Mouse (Mus musculus) embryonic facial prominence, embryonic 15.5 days (tissue): ENCODE measurements around the gene Pald1. TPM values are rescaled to one million over a fixed set of nuclear protein-coding genes. Genes with fewer than 3 reads are reported as not detected.

Source experiments
- ATAC-seq: fragments of 200-750 bp; cut with Nextera tagmentation; 2 replicates; pipeline ENCODE4 v1.8.0; 2017; ENCODE audit warnings: low read depth, moderate TSS enrichment; ENCODE audit not compliant: insufficient number of reproducible peaks, low FRiP score, low TSS enrichment
- H3K27ac ChIP-seq: fragments of 300-500 bp; sonication (generic); replicated peaks from 2 replicates; pipeline ENCODE4 v1.5.1; 2015; ENCODE audit warnings: mild to moderate bottlenecking, inconsistent platforms
- H3K27me3 ChIP-seq: fragments of 300-500 bp; sonication (generic); 2 replicates; pipeline ENCODE4 v1.6.1; 2015; ENCODE audit warnings: inconsistent platforms
- H3K36me3 ChIP-seq: fragments of 300-500 bp; sonication (generic); 2 replicates; pipeline ENCODE4 v1.6.1; 2015; ENCODE audit warnings: mild to moderate bottlenecking, inconsistent platforms
- H3K4me1 ChIP-seq: fragments of 300-500 bp; sonication (generic); 2 replicates; pipeline ENCODE4 v1.6.1; 2015; ENCODE audit warnings: inconsistent platforms
- H3K4me2 ChIP-seq: fragments of 300-500 bp; sonication (generic); replicated peaks from 2 replicates; pipeline ENCODE4 v1.6.1; 2015; ENCODE audit warnings: mild to moderate bottlenecking, inconsistent platforms
- H3K4me3 ChIP-seq: fragments of 300-500 bp; sonication (generic); replicated peaks from 2 replicates; pipeline ENCODE4 v1.5.1; 2015; ENCODE audit warnings: mild to moderate bottlenecking, inconsistent platforms
- H3K9ac ChIP-seq: fragments of 300-500 bp; sonication (generic); 2 replicates; pipeline ENCODE4 v1.6.1; 2015; ENCODE audit warnings: inconsistent platforms
- H3K9me3 ChIP-seq: fragments of 300-500 bp; sonication (generic); replicated peaks from 2 replicates; pipeline ENCODE4 v1.6.1; 2016; ENCODE audit warnings: inconsistent platforms
- WGBS: fragments of 180-500 bp; shearing (Covaris S2); methylation state at CpG from one replicate; pipeline ENCODE4 v1.1.7; 2015; 5-methylcytosine and 5-hydroxymethylcytosine counted together
- polyA plus RNA-seq: library from polyadenylated mRNA; unstranded; fragments of >200 nt; fragmentation: Nextera tagmentation; extraction: Ambion mirVana; gene quantifications from 2 replicates; pipeline ENCODE4 v1.2.1, GENCODE M21; 2015

Pald1 gene
- polyA plus RNA-seq, 1 experiment from 2014 or later, result 22.8 TPM

DNA sequence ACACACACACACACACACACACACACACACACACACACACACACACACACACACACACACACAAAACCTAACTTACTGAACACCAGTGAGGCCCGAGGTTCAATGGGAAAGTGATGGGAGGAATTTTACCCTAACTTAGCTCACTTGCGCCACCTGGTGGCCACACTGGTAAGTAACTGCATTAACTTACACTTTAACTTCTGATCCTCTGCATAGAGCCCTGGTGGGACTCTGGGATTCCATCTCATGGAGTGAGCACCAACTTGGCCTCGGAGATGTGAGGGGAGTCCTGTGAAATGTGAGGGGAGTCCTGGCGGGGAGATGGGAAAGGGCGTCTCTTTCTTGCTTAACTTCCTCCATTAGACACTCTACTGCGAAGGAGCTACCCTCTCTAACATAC is 47.2 kb downstream of the Pald1 start:
- Histone ChIP-seq H3K36me3 (peaks cover 6% of the 10 kb centered on the region), H3K9me3 (no peaks in the 10 kb centered on the region), H3K27ac (no peak overlapping the region), H3K4me2 (no peak overlapping the region), H3K4me1 (peaks cover 3% of the 10 kb centered on the region), H3K9ac (no peak overlapping the region), H3K4me3 (no peak overlapping the region), H3K27me3 (no peaks in the 10 kb centered on the region)
- ATAC-seq, result no peak
- 23% methylated on average over 6 of the region's 6 CpGs for WGBS

DNA sequence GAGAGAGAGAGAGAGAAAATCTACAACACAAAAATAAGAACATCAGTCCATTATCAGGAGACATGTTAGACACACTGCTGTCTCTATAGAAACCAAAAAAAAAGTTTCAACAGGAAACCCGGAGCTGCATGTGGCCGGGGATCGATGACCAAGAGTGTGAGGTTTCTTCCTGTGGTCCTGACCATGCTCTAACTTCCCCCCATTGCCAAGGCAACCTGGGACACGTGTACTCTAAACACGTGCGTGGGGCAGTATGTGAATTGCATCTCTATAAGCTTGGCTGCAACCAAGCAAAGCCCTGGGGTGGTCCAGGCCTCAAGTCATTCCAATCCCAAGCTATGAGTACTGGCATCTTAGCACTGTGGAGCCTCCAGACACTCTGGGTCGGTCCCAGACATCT is 48.8 kb downstream of the Pald1 start:
- WGBS, result 65% methylated on average over 7 of the region's 7 CpGs
- Histone ChIP-seq H3K9ac (no peak overlapping the region), H3K9me3 (no peaks in the 10 kb centered on the region), H3K4me3 (no peak overlapping the region), H3K27me3 (no peaks in the 10 kb centered on the region), H3K4me2 (no peak overlapping the region), H3K36me3 (peaks cover 6% of the 10 kb centered on the region), H3K27ac (no peak overlapping the region), H3K4me1 (peaks cover 12% of the 10 kb centered on the region)
- ATAC-seq, result no peak

DNA sequence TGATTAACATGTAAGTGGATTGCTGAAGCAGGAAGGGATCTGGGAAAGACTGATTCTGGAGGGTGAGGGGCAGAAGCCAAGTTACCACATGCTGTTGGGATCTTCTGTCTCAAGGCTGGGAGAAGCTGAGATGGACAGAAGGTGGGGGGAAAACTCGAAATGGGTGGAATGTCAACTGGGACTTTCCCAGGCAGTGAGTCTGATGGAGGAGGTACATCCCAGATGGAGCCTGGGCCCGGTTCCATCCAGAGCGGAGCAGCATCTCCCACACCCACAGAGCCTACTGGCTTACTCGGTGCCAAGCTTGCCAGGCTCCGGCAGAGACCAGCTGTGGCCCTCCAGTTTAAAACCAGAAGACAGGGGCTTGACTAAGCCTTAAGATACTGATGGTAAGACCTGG is 52.3 kb downstream of the Pald1 start:
- Histone ChIP-seq H3K36me3 (peaks cover 6% of the 10 kb centered on the region), H3K4me2 (no peak overlapping the region), H3K9ac (no peak overlapping the region), H3K27me3 (no peaks in the 10 kb centered on the region), H3K27ac (peak overlapping the region; percentile 11; the same call in 1 of the 2 replicates), H3K9me3 (no peaks in the 10 kb centered on the region), H3K4me1 (peaks cover 23% of the 10 kb centered on the region), H3K4me3 (no peak overlapping the region)
- WGBS, result 64% methylated on average over 5 of the region's 5 CpGs
- ATAC-seq, result 0 out of 2 replicates have a peak, but pooled peaks have one; percentile 34

DNA sequence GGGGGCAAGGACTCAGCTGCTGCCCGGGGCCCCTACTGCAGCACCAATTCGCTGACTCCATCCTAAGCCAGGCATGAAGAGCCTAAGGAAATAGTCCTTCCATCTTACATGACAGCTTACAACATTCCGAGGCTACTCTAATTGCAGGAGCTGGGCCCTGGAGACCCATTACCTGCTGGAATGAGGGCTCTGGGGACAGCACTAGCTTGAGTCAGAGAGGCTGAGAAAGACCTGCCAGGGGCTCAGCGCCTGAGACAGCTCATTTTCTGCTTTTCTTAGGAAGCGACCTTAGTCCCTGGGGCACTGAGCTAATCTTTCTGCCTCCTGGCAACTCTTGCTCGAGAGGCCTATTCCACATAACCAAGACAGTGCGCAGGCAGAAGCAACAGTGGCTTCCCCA is 54.4 kb downstream of the Pald1 start:
- Histone ChIP-seq H3K9ac (no peak overlapping the region), H3K4me3 (no peak overlapping the region), H3K9me3 (no peaks in the 10 kb centered on the region), H3K4me1 (peaks cover 34% of the 10 kb centered on the region), H3K27me3 (no peaks in the 10 kb centered on the region), H3K4me2 (no peak overlapping the region), H3K27ac (no peak overlapping the region), H3K36me3 (peaks cover 6% of the 10 kb centered on the region)
- 40% methylated on average over 7 of the region's 7 CpGs for WGBS
- peak; percentile 31; the same call in 1 of the 2 replicates for ATAC-seq

DNA sequence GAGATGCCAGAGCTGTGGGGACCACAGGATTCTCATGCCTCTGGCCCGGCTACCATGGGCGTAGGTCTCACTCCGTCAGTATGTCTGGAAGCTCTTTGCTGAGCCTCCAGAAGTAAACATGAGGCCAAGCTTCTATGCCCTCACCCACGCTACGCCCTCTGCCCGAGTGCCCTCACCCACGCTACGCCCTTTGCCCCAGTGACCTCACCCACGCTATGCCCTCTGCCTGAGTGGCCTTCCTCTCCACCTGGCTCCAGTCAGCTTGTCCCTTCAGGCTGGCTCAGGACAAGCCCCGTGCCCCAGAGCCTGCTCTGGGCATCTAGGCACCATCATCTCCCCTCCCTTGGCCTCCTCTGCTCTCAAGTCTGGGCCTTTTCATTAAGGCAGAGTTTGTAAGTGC is 55.8 kb downstream of the Pald1 start:
- Histone ChIP-seq H3K9ac (no peak overlapping the region), H3K4me3 (no peak overlapping the region), H3K4me2 (no peak overlapping the region), H3K9me3 (no peaks in the 10 kb centered on the region), H3K27ac (no peak overlapping the region), H3K27me3 (no peaks in the 10 kb centered on the region), H3K36me3 (peaks cover 5% of the 10 kb centered on the region; the same call in 1 of the 2 replicates), H3K4me1 (peaks cover 34% of the 10 kb centered on the region)
- 72% methylated on average over 10 of the region's 10 CpGs for WGBS
- ATAC-seq, result no peak

DNA sequence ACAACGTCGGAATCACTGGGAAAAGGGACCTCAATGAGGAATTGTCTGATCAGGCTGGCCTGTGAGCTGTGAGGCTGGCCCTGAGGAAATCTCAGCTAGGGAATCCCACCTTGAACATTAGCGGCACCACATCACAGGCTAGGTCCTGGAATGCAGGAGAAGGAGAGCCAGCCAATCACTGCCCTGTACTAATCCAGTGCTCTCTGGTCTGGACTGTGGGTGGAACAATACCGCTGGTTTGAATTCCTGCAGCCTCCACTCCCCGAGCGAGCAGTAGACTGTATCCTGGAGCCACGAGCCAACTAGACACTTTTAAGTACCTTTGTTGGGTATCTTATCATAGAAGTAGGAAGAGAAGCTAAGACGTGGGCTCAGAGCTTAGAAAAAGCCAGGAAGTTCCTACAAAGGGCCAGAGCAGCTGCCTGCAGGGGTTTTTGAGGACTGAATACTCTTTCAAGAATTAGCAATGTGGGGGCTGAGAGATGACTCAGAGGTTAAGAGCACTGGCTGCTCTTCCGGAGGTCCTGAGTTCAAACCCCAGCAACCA is 57.5 kb downstream of the Pald1 start:
- no peak; the same call in 1 of the 2 replicates for ATAC-seq
- Histone ChIP-seq H3K9me3 (no peaks in the 10 kb centered on the region), H3K27me3 (no peaks in the 10 kb centered on the region), H3K36me3 (peaks cover 5% of the 10 kb centered on the region; the same call in 1 of the 2 replicates), H3K9ac (no peak overlapping the region), H3K27ac (no peak overlapping the region), H3K4me1 (peaks cover 28% of the 10 kb centered on the region), H3K4me3 (no peak overlapping the region), H3K4me2 (no peak overlapping the region)
- WGBS, result 34% methylated on average over 9 of the region's 9 CpGs

DNA sequence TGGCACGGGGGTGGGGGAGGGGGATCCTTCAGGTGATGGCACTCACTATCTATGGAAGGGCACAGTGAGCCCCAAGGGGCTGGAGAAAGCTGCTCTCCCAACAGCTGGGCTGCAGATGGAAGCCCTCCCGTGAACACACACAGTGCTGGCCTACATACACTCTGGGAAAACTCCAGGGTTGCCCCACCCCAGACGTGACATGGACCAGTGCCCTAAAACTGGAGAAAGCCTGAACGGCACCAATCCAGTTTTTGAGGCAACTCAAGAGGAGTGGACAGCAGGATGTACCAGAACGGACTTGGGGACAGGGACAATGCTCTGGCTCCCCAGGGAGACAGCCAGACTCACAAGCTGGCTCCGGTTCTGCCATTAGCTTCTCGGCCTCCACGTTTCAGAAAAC is 58.6 kb downstream of the Pald1 start:
- Histone ChIP-seq H3K4me1 (peaks cover 22% of the 10 kb centered on the region), H3K27ac (no peak overlapping the region; the same call in 1 of the 2 replicates), H3K9me3 (no peaks in the 10 kb centered on the region), H3K36me3 (peaks cover 15% of the 10 kb centered on the region), H3K4me3 (no peak overlapping the region), H3K4me2 (no peak overlapping the region), H3K9ac (no peak overlapping the region), H3K27me3 (no peaks in the 10 kb centered on the region)
- no peak for ATAC-seq
- 60% methylated on average over 8 of the region's 8 CpGs for WGBS

DNA sequence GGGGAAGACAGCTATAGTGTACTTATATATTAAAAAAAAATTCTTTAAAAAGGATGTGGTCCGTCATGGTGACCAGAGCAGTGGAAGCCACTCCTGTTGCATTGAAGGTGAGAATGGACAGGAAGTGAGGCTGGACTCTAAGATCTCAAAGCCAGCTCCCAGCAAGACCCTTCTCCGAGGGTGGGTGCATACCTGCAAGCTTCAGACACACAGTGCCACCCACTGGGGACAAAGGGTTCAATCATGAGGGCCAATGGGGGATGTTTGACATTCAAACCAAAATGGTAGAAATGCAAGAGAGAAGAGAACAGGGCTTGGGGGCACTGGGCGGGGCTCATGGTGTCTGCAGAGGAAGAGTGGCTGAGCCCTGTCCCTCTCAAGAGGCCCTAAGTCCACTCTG is 64.8 kb downstream of the Pald1 start:
- Histone ChIP-seq H3K27ac (no peak overlapping the region), H3K4me2 (no peak overlapping the region), H3K36me3 (peaks cover 20% of the 10 kb centered on the region), H3K4me3 (no peak overlapping the region), H3K27me3 (no peaks in the 10 kb centered on the region), H3K4me1 (no peaks in the 10 kb centered on the region), H3K9me3 (no peaks in the 10 kb centered on the region), H3K9ac (no peak overlapping the region)
- no peak for ATAC-seq
- 86% methylated on average over 3 of the region's 3 CpGs for WGBS

DNA sequence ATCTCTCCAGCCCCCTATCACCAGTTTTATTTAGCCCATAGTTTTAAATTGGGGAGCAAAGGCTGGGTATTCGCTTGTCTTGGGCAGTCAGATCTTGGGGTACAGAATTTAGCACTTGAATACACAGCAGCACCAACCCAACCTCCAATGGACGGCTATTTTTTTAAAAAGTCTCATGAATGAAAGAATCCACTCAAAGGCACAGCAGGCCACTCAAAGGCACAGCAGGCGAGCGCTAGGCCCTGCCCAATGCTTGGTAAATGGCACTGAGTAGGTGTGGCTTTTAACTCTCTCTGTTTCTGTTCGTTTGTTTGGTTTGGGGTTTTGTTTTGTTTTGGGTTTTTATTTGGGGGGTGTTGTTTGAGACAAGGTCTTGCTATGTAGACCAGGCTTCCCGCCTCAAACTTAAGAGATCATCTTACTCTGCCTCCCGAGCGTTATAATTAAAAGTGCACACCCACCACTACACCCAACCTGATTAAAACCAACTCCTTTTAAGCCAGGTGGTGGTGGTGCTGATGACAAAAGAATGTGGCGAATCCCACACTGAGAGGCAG is 67.9 kb downstream of the Pald1 start:
- Histone ChIP-seq H3K9ac (no peak overlapping the region), H3K9me3 (no peaks in the 10 kb centered on the region), H3K4me3 (no peak overlapping the region), H3K4me2 (no peak overlapping the region), H3K27ac (no peak overlapping the region), H3K36me3 (peaks cover 12% of the 10 kb centered on the region), H3K4me1 (peaks cover 9% of the 10 kb centered on the region), H3K27me3 (no peaks in the 10 kb centered on the region)
- WGBS, result 49% methylated on average over 9 of the region's 9 CpGs
- no peak for ATAC-seq

DNA sequence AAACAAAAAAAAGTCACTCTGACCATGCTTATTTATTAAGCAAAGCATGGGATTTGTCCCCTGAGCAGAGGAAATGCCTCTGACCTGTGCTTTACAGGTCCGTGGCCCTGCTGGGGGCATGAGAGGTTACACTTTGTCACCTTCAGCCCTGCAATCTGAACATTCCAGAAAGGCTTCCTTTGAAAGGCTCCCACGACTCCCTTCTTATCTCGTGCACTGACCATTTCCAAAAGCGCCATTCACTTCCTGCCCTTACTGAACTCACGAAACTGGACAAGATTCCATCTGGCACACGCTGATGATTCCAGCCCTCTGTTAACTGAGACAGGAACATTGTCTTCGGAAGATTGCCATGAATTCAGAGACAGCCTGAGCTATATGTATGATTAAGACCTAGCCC is 69.6 kb downstream of the Pald1 start:
- Histone ChIP-seq H3K4me2 (no peak overlapping the region), H3K4me3 (no peak overlapping the region), H3K9me3 (no peaks in the 10 kb centered on the region), H3K27me3 (no peaks in the 10 kb centered on the region), H3K9ac (no peak overlapping the region), H3K27ac (no peak overlapping the region), H3K36me3 (no peaks in the 10 kb centered on the region), H3K4me1 (peaks cover 13% of the 10 kb centered on the region)
- WGBS, result 74% methylated on average over 7 of the region's 7 CpGs
- ATAC-seq, result no peak

DNA sequence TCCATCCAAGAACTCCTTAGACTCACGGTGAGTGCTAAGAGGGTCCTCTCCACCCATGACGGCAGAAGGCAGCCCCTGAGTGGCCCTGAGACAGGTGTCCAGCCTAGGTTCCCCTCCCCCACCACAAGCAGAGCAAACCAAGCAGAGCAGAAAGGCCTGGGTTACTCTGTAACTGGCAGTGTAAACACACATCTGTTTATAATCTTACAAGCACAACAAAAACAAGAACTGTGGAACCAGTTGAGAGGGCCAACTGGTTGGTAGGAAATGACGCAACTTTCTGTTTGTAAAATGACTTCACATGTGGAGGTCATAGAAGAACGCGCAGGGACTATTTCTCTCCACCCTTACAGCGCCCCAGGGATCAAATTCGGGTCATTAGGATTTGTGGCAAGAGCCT is 70.6 kb downstream of the Pald1 start:
- ATAC-seq, result no peak

DNA sequence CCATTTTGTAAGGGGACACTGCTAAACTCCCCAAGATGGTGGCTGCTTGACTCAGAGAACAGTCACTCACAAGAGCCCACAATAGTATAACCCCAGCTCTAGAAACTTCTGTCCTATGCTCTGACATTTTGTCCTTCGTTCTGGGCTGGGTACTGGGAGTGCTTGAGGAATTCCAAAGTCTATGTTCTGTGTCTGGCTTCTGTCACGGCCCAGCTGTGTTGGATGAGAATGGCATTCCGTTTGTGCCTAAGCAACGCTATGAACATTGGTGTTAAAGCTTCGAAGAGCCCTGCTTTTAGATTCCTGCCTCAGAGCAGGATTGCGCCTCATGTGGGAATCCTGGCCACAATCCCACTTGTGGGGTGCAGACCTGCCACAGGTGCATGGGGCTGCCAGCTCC is 71.2 kb downstream of the Pald1 start:
- Histone ChIP-seq H3K36me3 (no peaks in the 10 kb centered on the region), H3K27me3 (no peaks in the 10 kb centered on the region), H3K4me3 (no peak overlapping the region), H3K27ac (peak overlapping the region; percentile 60), H3K4me1 (peaks cover 17% of the 10 kb centered on the region), H3K9me3 (no peaks in the 10 kb centered on the region), H3K9ac (no peak overlapping the region), H3K4me2 (no peak overlapping the region)
- 48% methylated on average over 6 of the region's 6 CpGs for WGBS
- 0 out of 2 replicates have a peak, but pooled peaks have one; percentile 22 for ATAC-seq

More for the DNA sequence above, 70.6 kb downstream of the Pald1 start:
- H3K4me3 ChIP-seq, result no peak overlapping the region
- no peaks in the 10 kb centered on the region for H3K9me3 ChIP-seq
- H3K4me1 ChIP-seq, result peaks cover 17% of the 10 kb centered on the region
- H3K27ac ChIP-seq, result peak overlapping the region; percentile 60
- H3K36me3 ChIP-seq, result no peaks in the 10 kb centered on the region
- H3K4me2 ChIP-seq, result no peak overlapping the region
- H3K27me3 ChIP-seq, result no peaks in the 10 kb centered on the region
- no peak overlapping the region for H3K9ac ChIP-seq
- 34% methylated on average over 7 of the region's 7 CpGs for WGBS
